Mouse (Mus musculus) lung, postnatal 0 days (tissue): ENCODE results near the gene Capn13.

Experiments used
- CTCF ChIP-seq: IDR thresholded peaks from 2 replicates; pipeline ENCODE4 v1.5.1; 2016; ENCODE audit warnings: antibody characterized with exemption, mild to moderate bottlenecking
- EP300 ChIP-seq: IDR thresholded peaks from 2 replicates; pipeline ENCODE4 v1.6.1; 2016; ENCODE audit warnings: antibody characterized with exemption, mild to moderate bottlenecking, control low read depth

- TF ChIP-seq CTCF: no peak
- TF ChIP-seq EP300: no peak
Observed at GRCm38 (mm10) chr17:73381681-73382080, 19.0 kb downstream of the Capn13 start.
